Mouse (Mus musculus) heart, embryonic 16.5 days (tissue): ENCODE measurements around the gene Ston2. TPM values are rescaled to one million over a fixed set of nuclear protein-coding genes. Genes with fewer than 3 reads are reported as not detected.

Experiments
- ATAC-seq: fragments of 200-750 bp; cut with Nextera tagmentation; replicated peaks from 2 replicates; pipeline ENCODE4 v1.8.0; 2017; ENCODE audit warnings: moderate number of reproducible peaks; ENCODE audit not compliant: insufficient read depth, low FRiP score; ENCODE audit errors: extremely low read depth
- H3K27ac ChIP-seq: fragments of 300-500 bp; sonication (generic); 2 replicates; pipeline ENCODE4 v1.5.1; 2014; ENCODE audit warnings: mild to moderate bottlenecking, low read length, control low read depth, moderate library complexity
- H3K27me3 ChIP-seq: fragments of 300-500 bp; sonication (generic); 2 replicates; pipeline ENCODE4 v1.6.1; 2014; ENCODE audit warnings: low read length, mixed read lengths; ENCODE audit not compliant: control insufficient read depth, insufficient read depth
- H3K36me3 ChIP-seq: fragments of 300-500 bp; sonication (generic); 2 replicates; pipeline ENCODE4 v1.6.1; 2014; ENCODE audit not compliant: control insufficient read depth, insufficient read depth
- H3K4me1 ChIP-seq: fragments of 300-500 bp; sonication (generic); 2 replicates; pipeline ENCODE4 v1.6.1; 2014; ENCODE audit warnings: low read length, mixed read lengths; ENCODE audit not compliant: control insufficient read depth, insufficient read depth
- H3K4me2 ChIP-seq: fragments of 300-500 bp; sonication (generic); 2 replicates; pipeline ENCODE4 v1.6.1; 2014; ENCODE audit warnings: low read depth, mild to moderate bottlenecking, control low read depth, low read length
- H3K4me3 ChIP-seq: fragments of 300-500 bp; sonication (generic); 2 replicates; pipeline ENCODE4 v1.5.1; 2014; ENCODE audit warnings: mild to moderate bottlenecking, control low read depth, low read length
- H3K9ac ChIP-seq: fragments of 300-500 bp; sonication (generic); 2 replicates; pipeline ENCODE4 v1.6.1; 2014; ENCODE audit warnings: low read length, control low read depth
- H3K9me3 ChIP-seq: fragments of 300-500 bp; sonication (generic); replicated peaks from 2 replicates; pipeline ENCODE4 v1.6.1; 2016; ENCODE audit warnings: low read length; ENCODE audit not compliant: control insufficient read depth
- WGBS: fragments of 180-500 bp; shearing (Covaris S2); extraction: QIAGEN DNeasy Blood & Tissue Kit; methylation state at CpG from one replicate; pipeline ENCODE4 v1.1.7; 2014; 5-methylcytosine and 5-hydroxymethylcytosine counted together
- polyA plus RNA-seq: library from polyadenylated mRNA; unstranded; fragments of >200 nt; fragmentation: Nextera tagmentation; extraction: Ambion mirVana; gene quantifications from 2 replicates; pipeline ENCODE4 v1.2.1, GENCODE M21; 2015

The Ston2 gene
- polyA plus RNA-seq, 1 experiment from 2014 or later, result 3.7 TPM

GRCm38 (mm10) chr12:91591191-91591590 lies 197.0 kb downstream of the Ston2 start:
- Histone ChIP-seq H3K27ac (peak overlapping the region; percentile 97), H3K4me2 (peak overlapping the region; percentile 76), H3K4me1 (peaks cover 17% of the 10 kb centered on the region), H3K9me3 (no peaks in the 10 kb centered on the region), H3K4me3 (peak overlapping the region; percentile 85; the same call in 1 of the 2 replicates), H3K36me3 (no peaks in the 10 kb centered on the region), H3K9ac (peak overlapping the region; percentile 90), H3K27me3 (no peaks in the 10 kb centered on the region)
- WGBS, result 96% methylated on average over 1 of the region's 1 CpGs
- ATAC-seq, result no peak

GRCm38 (mm10) chr12:91590716-91591115 lies 197.5 kb downstream of the Ston2 start:
- peak overlapping the region; percentile 97 for H3K27ac ChIP-seq
- H3K9ac ChIP-seq, result peak overlapping the region; percentile 90
- peak overlapping the region; percentile 85 for H3K4me3 ChIP-seq
- H3K36me3 ChIP-seq, result peaks cover 3% of the 10 kb centered on the region; the same call in 1 of the 2 replicates
- H3K9me3 ChIP-seq, result no peaks in the 10 kb centered on the region; the same call in 1 of the 2 replicates
- 27% methylated on average over 6 of the region's 6 CpGs for WGBS
- H3K4me1 ChIP-seq, result peaks cover 17% of the 10 kb centered on the region
- no peak for ATAC-seq
- H3K4me2 ChIP-seq, result peak overlapping the region; percentile 76
- no peaks in the 10 kb centered on the region for H3K27me3 ChIP-seq

- H3K4me3 ChIP-seq, result peak within 1 kb of the TSS; percentile 85
- under 1% methylated on average over 85 of the region's 99 CpGs for WGBS
- H3K4me2 ChIP-seq, result peak within 1 kb of the TSS; percentile 76
- no peaks in the 10 kb centered on the region for H3K27me3 ChIP-seq
- H3K9ac ChIP-seq, result peak within 1 kb of the TSS; percentile 99
- H3K36me3 ChIP-seq, result peaks cover 6% of the 10 kb centered on the region; the same call in 1 of the 2 replicates
- ATAC-seq, result peak; percentile 84
- H3K27ac ChIP-seq, result peak within 1 kb of the TSS; percentile 100
- H3K4me1 ChIP-seq, result peaks cover 17% of the 10 kb centered on the region
- H3K9me3 ChIP-seq, result no peaks in the 10 kb centered on the region; the same call in 1 of the 2 replicates
These were observed 198.1 kb downstream of the Ston2 start, which contains the start of gene Gtf2a1 for GRCm38 (mm10) chr12:91589847-91590690. Gtf2a1 (minus strand) TSS chr12:91590487.

- no peaks in the 10 kb centered on the region; the same call in 1 of the 2 replicates for H3K9me3 ChIP-seq
- ATAC-seq, result no peak
- H3K27me3 ChIP-seq, result no peaks in the 10 kb centered on the region
- H3K4me3 ChIP-seq, result peak overlapping the region; percentile 85
- peak overlapping the region; percentile 69 for H3K4me2 ChIP-seq
- H3K27ac ChIP-seq, result peak overlapping the region; percentile 100
- H3K4me1 ChIP-seq, result peaks cover 17% of the 10 kb centered on the region
- 0% methylated on average over 11 of the region's 11 CpGs for WGBS
- H3K9ac ChIP-seq, result peak overlapping the region; percentile 99
- H3K36me3 ChIP-seq, result peaks cover 8% of the 10 kb centered on the region; the same call in 1 of the 2 replicates
These were observed 198.7 kb downstream of the Ston2 start for GRCm38 (mm10) chr12:91589542-91589846.

GRCm38 (mm10) chr12:91588670-91589541 lies 199.3 kb downstream of the Ston2 start:
- Histone ChIP-seq H3K36me3 (peaks cover 8% of the 10 kb centered on the region; the same call in 1 of the 2 replicates), H3K4me1 (peaks cover 23% of the 10 kb centered on the region), H3K27me3 (no peaks in the 10 kb centered on the region), H3K9me3 (no peaks in the 10 kb centered on the region; the same call in 1 of the 2 replicates), H3K27ac (peak overlapping the region; percentile 100), H3K4me3 (peak overlapping the region; percentile 85), H3K9ac (peak overlapping the region; percentile 99), H3K4me2 (peak overlapping the region; percentile 69)
- WGBS, result under 1% methylated on average over 68 of the region's 83 CpGs
- 0 out of 2 replicates have a peak, but pooled peaks have one; percentile 3 for ATAC-seq

GRCm38 (mm10) chr12:91588176-91588669 lies 200.0 kb downstream of the Ston2 start:
- ATAC-seq, result peak; percentile 87
- under 1% methylated on average over 32 of the region's 32 CpGs for WGBS
- Histone ChIP-seq H3K4me3 (peak overlapping the region; percentile 85), H3K4me1 (peaks cover 28% of the 10 kb centered on the region), H3K36me3 (peaks cover 8% of the 10 kb centered on the region; the same call in 1 of the 2 replicates), H3K27me3 (no peaks in the 10 kb centered on the region), H3K9ac (peak overlapping the region; percentile 99), H3K4me2 (peak overlapping the region; percentile 69), H3K27ac (peak overlapping the region; percentile 100), H3K9me3 (no peaks in the 10 kb centered on the region; the same call in 1 of the 2 replicates)

GRCm38 (mm10) chr12:91587491-91588033 lies 200.6 kb downstream of the Ston2 start:
- Histone ChIP-seq H3K4me3 (peak overlapping the region; percentile 85), H3K27me3 (no peaks in the 10 kb centered on the region), H3K9me3 (no peaks in the 10 kb centered on the region; the same call in 1 of the 2 replicates), H3K9ac (peak overlapping the region; percentile 99), H3K27ac (peak overlapping the region; percentile 100), H3K4me2 (peak overlapping the region; percentile 69), H3K4me1 (peaks cover 33% of the 10 kb centered on the region), H3K36me3 (peaks cover 8% of the 10 kb centered on the region; the same call in 1 of the 2 replicates)
- WGBS, result 20% methylated on average over 5 of the region's 5 CpGs
- ATAC-seq, result no peak

GRCm38 (mm10) chr12:91587077-91587476 lies 201.1 kb downstream of the Ston2 start:
- Histone ChIP-seq H3K36me3 (peaks cover 10% of the 10 kb centered on the region; the same call in 1 of the 2 replicates), H3K4me2 (peak overlapping the region; percentile 69), H3K4me1 (peaks cover 36% of the 10 kb centered on the region), H3K27ac (no peak overlapping the region), H3K27me3 (no peaks in the 10 kb centered on the region), H3K9ac (peak overlapping the region; percentile 99), H3K4me3 (peak overlapping the region; percentile 85), H3K9me3 (no peaks in the 10 kb centered on the region; the same call in 1 of the 2 replicates)
- no peak for ATAC-seq
- 60% methylated on average over 3 of the region's 3 CpGs for WGBS
